Mouse (Mus musculus) lung, embryonic 14.5 days (tissue): ENCODE measurements at regions not wholly inside any gene's neighbourhood (a gene's known extent, or its start where the extent isn't known, plus 50 kb on each side); places are given as distances from the start of the nearest gene placed in this dataset.

Experiments used
- ATAC-seq: fragments of 200-750 bp; cut with Nextera tagmentation; 2 replicates; pipeline ENCODE4 v1.8.0; 2017; ENCODE audit warnings: mild to moderate bottlenecking, moderate TSS enrichment, moderate library complexity; ENCODE audit not compliant: insufficient read depth
- DNase-seq: peaks from one replicate; pipeline ENCODE4 v3.0.0-alpha.2; 2015
- H3K27ac ChIP-seq: fragments of 300-500 bp; sonication (generic); 2 replicates; pipeline ENCODE4 v1.5.1; 2014; ENCODE audit warnings: low read depth, mild to moderate bottlenecking, moderate library complexity
- H3K27me3 ChIP-seq: fragments of 300-500 bp; sonication (generic); 2 replicates; pipeline ENCODE4 v1.6.1; 2014; ENCODE audit warnings: low read length, control low read depth; ENCODE audit not compliant: insufficient read depth
- H3K36me3 ChIP-seq: fragments of 300-500 bp; sonication (generic); 2 replicates; pipeline ENCODE4 v1.6.1; 2014; ENCODE audit warnings: control low read depth; ENCODE audit not compliant: insufficient read depth
- H3K4me1 ChIP-seq: fragments of 300-500 bp; sonication (generic); 2 replicates; pipeline ENCODE4 v1.6.1; 2014; ENCODE audit warnings: antibody characterized with exemption, control low read depth; ENCODE audit not compliant: insufficient read depth
- H3K4me2 ChIP-seq: fragments of 300-500 bp; sonication (generic); 2 replicates; pipeline ENCODE4 v1.6.1; 2014; ENCODE audit warnings: mild to moderate bottlenecking
- H3K4me3 ChIP-seq: fragments of 300-500 bp; sonication (generic); 2 replicates; pipeline ENCODE4 v1.5.1; 2014; ENCODE audit warnings: low read depth, low read length
- H3K9ac ChIP-seq: fragments of 300-500 bp; sonication (generic); 2 replicates; pipeline ENCODE4 v1.6.1; 2014
- H3K9me3 ChIP-seq: fragments of 300-500 bp; sonication (generic); 2 replicates; pipeline ENCODE4 v1.6.1; 2016; ENCODE audit warnings: low read depth, low read length, control low read depth
- CTCF ChIP-seq: IDR thresholded peaks from 2 replicates; pipeline ENCODE4 v1.5.1; 2016; ENCODE audit warnings: antibody characterized with exemption, low read depth
- WGBS: fragments of 180-500 bp; shearing (Covaris S2); extraction: QIAGEN DNeasy Blood & Tissue Kit; methylation state at CpG from one replicate; pipeline ENCODE4 v1.1.7; 2014; 5-methylcytosine and 5-hydroxymethylcytosine counted together

GRCm38 (mm10) chr11:50547776-50548175 lies 54.1 kb upstream of the Adamts2 start:
- 65% methylated on average over 2 of the region's 2 CpGs for WGBS
- H3K4me2 ChIP-seq = no peak overlapping the region
- H3K4me3 ChIP-seq = no peak overlapping the region
- no peaks in the 10 kb centered on the region for H3K9me3 ChIP-seq
- ATAC-seq (no peak), DNase-seq (no peak)
- no peak overlapping the region for H3K27ac ChIP-seq
- no peak overlapping the region for H3K9ac ChIP-seq
- H3K36me3 ChIP-seq = no peaks in the 10 kb centered on the region
- no peaks in the 10 kb centered on the region for H3K27me3 ChIP-seq
- no peaks in the 10 kb centered on the region for H3K4me1 ChIP-seq
- no peak for TF ChIP-seq CTCF

GRCm38 (mm10) chr11:50546456-50547144 lies 55.3 kb upstream of the Adamts2 start:
- H3K9ac ChIP-seq = no peak overlapping the region
- 74% methylated on average over 11 of the region's 11 CpGs for WGBS
- ATAC-seq = no peak

GRCm38 (mm10) chr11:50545421-50545820 lies 56.5 kb upstream of the Adamts2 start:
- no peak for TF ChIP-seq CTCF
- 84% methylated on average over 6 of the region's 6 CpGs for WGBS
- Histone ChIP-seq H3K9ac (no peak overlapping the region), H3K9me3 (no peaks in the 10 kb centered on the region), H3K4me2 (no peak overlapping the region), H3K36me3 (no peaks in the 10 kb centered on the region), H3K27ac (no peak overlapping the region), H3K4me1 (no peaks in the 10 kb centered on the region), H3K4me3 (no peak overlapping the region), H3K27me3 (no peaks in the 10 kb centered on the region)
- no peak for ATAC-seq
- no peak for DNase-seq

More at GRCm38 (mm10) chr11:50546456-50547144, 55.3 kb upstream of the Adamts2 start:
- Histone ChIP-seq H3K36me3 (no peaks in the 10 kb centered on the region), H3K4me3 (no peak overlapping the region), H3K4me1 (no peaks in the 10 kb centered on the region), H3K27me3 (no peaks in the 10 kb centered on the region), H3K9me3 (no peaks in the 10 kb centered on the region), H3K4me2 (no peak overlapping the region), H3K27ac (no peak overlapping the region)
- TF ChIP-seq CTCF = no peak
- peak; percentile 9 for DNase-seq

- H3K4me2 ChIP-seq = no peak overlapping the region
- no peak overlapping the region for H3K4me3 ChIP-seq
- H3K9me3 ChIP-seq = no peaks in the 10 kb centered on the region; the same call in 1 of the 2 replicates
- H3K36me3 ChIP-seq = no peaks in the 10 kb centered on the region
- ATAC-seq = no peak
- TF ChIP-seq CTCF = no peak
- H3K4me1 ChIP-seq = no peaks in the 10 kb centered on the region
- H3K9ac ChIP-seq = no peak overlapping the region
- DNase-seq = peak; percentile 17
- H3K27ac ChIP-seq = no peak overlapping the region
- no peaks in the 10 kb centered on the region for H3K27me3 ChIP-seq
- WGBS = 69% methylated on average over 11 of the region's 11 CpGs
Measured at GRCm38 (mm10) chr11:50540136-50540535, 61.7 kb upstream of the Adamts2 start.

- H3K4me2 ChIP-seq = no peak overlapping the region
- no peak overlapping the region for H3K4me3 ChIP-seq
- no peaks in the 10 kb centered on the region for H3K27me3 ChIP-seq
- no peaks in the 10 kb centered on the region; the same call in 1 of the 2 replicates for H3K9me3 ChIP-seq
- no peak for ATAC-seq
- H3K27ac ChIP-seq = no peak overlapping the region
- H3K4me1 ChIP-seq = no peaks in the 10 kb centered on the region
- H3K36me3 ChIP-seq = no peaks in the 10 kb centered on the region
- no peak for DNase-seq
- TF ChIP-seq CTCF = no peak
- 29% methylated on average over 2 of the region's 2 CpGs for WGBS
- no peak overlapping the region for H3K9ac ChIP-seq
Measured at GRCm38 (mm10) chr11:50534266-50534665, 67.6 kb upstream of the Adamts2 start.

GRCm38 (mm10) chr11:50527923-50528322 lies 74.0 kb upstream of the Adamts2 start:
- Histone ChIP-seq H3K27me3 (no peaks in the 10 kb centered on the region), H3K27ac (no peak overlapping the region), H3K36me3 (no peaks in the 10 kb centered on the region), H3K9me3 (no peaks in the 10 kb centered on the region), H3K4me1 (no peaks in the 10 kb centered on the region), H3K9ac (no peak overlapping the region), H3K4me2 (no peak overlapping the region), H3K4me3 (no peak overlapping the region)
- 53% methylated on average over 5 of the region's 5 CpGs for WGBS
- no peak for TF ChIP-seq CTCF
- DNase-seq = no peak
- ATAC-seq = no peak

- no peaks in the 10 kb centered on the region for H3K27me3 ChIP-seq
- 82% methylated on average over 9 of the region's 9 CpGs for WGBS
- DNase-seq (no peak), ATAC-seq (no peak)
- H3K9me3 ChIP-seq = no peaks in the 10 kb centered on the region
- H3K4me2 ChIP-seq = no peak overlapping the region
- no peak overlapping the region for H3K4me3 ChIP-seq
- no peak for TF ChIP-seq CTCF
- H3K4me1 ChIP-seq = no peaks in the 10 kb centered on the region
- H3K9ac ChIP-seq = no peak overlapping the region
- no peak overlapping the region for H3K27ac ChIP-seq
- no peaks in the 10 kb centered on the region for H3K36me3 ChIP-seq
Measured at GRCm38 (mm10) chr11:50520162-50520561, 81.7 kb upstream of the Adamts2 start.
